ENCODE assay signal across 25 mouse cellular contexts in genomic region chr8:128023661-128024060, GRCm38 (mm10).
DNase-seq lines count a peak whose midpoint lies in the region; ATAC-seq and TF ChIP-seq lines count a peak whose summit lies in the region.
"Had no signal": no experiment of that assay in that cellular context is flagged by ENCODE, and none has a peak within 500 bp of the region (broad histone marks: within the 10 kb centered on the region; RNA-seq: fewer than 3 reads in every experiment).

No protein-coding gene starts in this region.

- 77% methylated on average over 2 of the region's 2 CpGs for WGBS in heart, embryonic 15.5 days
- WGBS in heart, embryonic 11.5 days (ENCODE audit: insufficient replicate concordance) = 59% methylated on average over 2 of the region's 2 CpGs
- 56% methylated on average over 2 of the region's 2 CpGs for WGBS in limb, embryonic 15.5 days
- WGBS in limb, embryonic 10.5 days = 60% methylated on average over 2 of the region's 2 CpGs
- WGBS in stomach, embryonic 14.5 days = 56% methylated on average over 2 of the region's 2 CpGs
- WGBS in stomach, postnatal 0 days = 59% methylated on average over 2 of the region's 2 CpGs
- WGBS in stomach, embryonic 16.5 days = 55% methylated on average over 2 of the region's 2 CpGs

- no peaks in the 10 kb centered on the region for H3K27me3 ChIP-seq in heart, embryonic 15.5 days
- H3K27me3 ChIP-seq in heart, embryonic 11.5 days (ENCODE audit: control insufficient read depth, insufficient read depth, low read length) = no peaks in the 10 kb centered on the region
- no peaks in the 10 kb centered on the region for H3K27me3 ChIP-seq in limb, embryonic 15.5 days
- H3K27me3 ChIP-seq in limb, embryonic 10.5 days (ENCODE audit: low read depth, poor library complexity, severe bottlenecking) = no peaks in the 10 kb centered on the region
- no peaks in the 10 kb centered on the region for H3K27me3 ChIP-seq in stomach, embryonic 14.5 days (ENCODE audit: control insufficient read depth, insufficient read depth, low read length)
- H3K27me3 ChIP-seq in stomach, postnatal 0 days (ENCODE audit: control insufficient read depth, insufficient read depth, low read length) = no peaks in the 10 kb centered on the region
- H3K27me3 ChIP-seq in stomach, embryonic 16.5 days (ENCODE audit: control insufficient read depth, insufficient read depth, low read length) = no peaks in the 10 kb centered on the region
- H3K27me3 ChIP-seq: forebrain, embryonic 12.5 days; hindbrain, embryonic 12.5 days; neural tube, embryonic 12.5 days had no signal

- TF ChIP-seq CTCF in stomach, postnatal 0 days (IDR thresholded peaks at IDR 0.05; ENCODE audit: low read depth) = no peak

- no peaks in the 10 kb centered on the region for H3K9me3 ChIP-seq in heart, embryonic 15.5 days (replicated peaks)
- H3K9me3 ChIP-seq in heart, embryonic 11.5 days (replicated peaks; ENCODE audit: control insufficient read depth, low read length) = no peaks in the 10 kb centered on the region
- no peaks in the 10 kb centered on the region for H3K9me3 ChIP-seq in limb, embryonic 15.5 days
- no peaks in the 10 kb centered on the region for H3K9me3 ChIP-seq in limb, embryonic 10.5 days (replicated peaks)
- H3K9me3 ChIP-seq in stomach, embryonic 14.5 days (ENCODE audit: control insufficient read depth, low read depth, low read length) = no peaks in the 10 kb centered on the region
- H3K9me3 ChIP-seq in stomach, postnatal 0 days (ENCODE audit: control insufficient read depth, low read length) = no peaks in the 10 kb centered on the region
- no peaks in the 10 kb centered on the region for H3K9me3 ChIP-seq in stomach, embryonic 16.5 days (replicated peaks; ENCODE audit: control insufficient read depth, low read length)
- H3K9me3 ChIP-seq: forebrain, embryonic 12.5 days; hindbrain, embryonic 12.5 days; neural tube, embryonic 12.5 days had no signal

- no peak overlapping the region for H3K9ac ChIP-seq in heart, embryonic 15.5 days
- H3K9ac ChIP-seq in heart, embryonic 11.5 days (ENCODE audit: low read depth, low read length) = no peak overlapping the region
- no peak overlapping the region for H3K9ac ChIP-seq in limb, embryonic 15.5 days
- H3K9ac ChIP-seq in stomach, embryonic 14.5 days (replicated peaks; ENCODE audit: low read depth, low read length) = no peak overlapping the region
- no peak overlapping the region for H3K9ac ChIP-seq in stomach, postnatal 0 days (ENCODE audit: low read length)
- no peak overlapping the region for H3K9ac ChIP-seq in stomach, embryonic 16.5 days (ENCODE audit: low read length)
- H3K9ac ChIP-seq: forebrain, embryonic 12.5 days; hindbrain, embryonic 12.5 days; neural tube, embryonic 12.5 days had no signal

- H3K4me3 ChIP-seq in heart, embryonic 15.5 days = no peak overlapping the region
- H3K4me3 ChIP-seq in heart, embryonic 11.5 days (ENCODE audit: low read depth, low read length) = no peak overlapping the region
- H3K4me3 ChIP-seq in limb, embryonic 15.5 days = no peak overlapping the region
- H3K4me3 ChIP-seq in limb, embryonic 10.5 days = no peak overlapping the region
- no peak overlapping the region for H3K4me3 ChIP-seq in stomach, embryonic 14.5 days (ENCODE audit: low read depth, low read length)
- H3K4me3 ChIP-seq in stomach, postnatal 0 days (ENCODE audit: low read depth, low read length) = no peak overlapping the region
- H3K4me3 ChIP-seq in stomach, embryonic 16.5 days (replicated peaks; ENCODE audit: low read length) = no peak overlapping the region
- H3K4me3 ChIP-seq: erythroblast, embryonic 14.5 days; forebrain, embryonic 12.5 days; hindbrain, embryonic 12.5 days; neural tube, embryonic 12.5 days had no signal

- H3K27ac ChIP-seq in heart, embryonic 15.5 days = peak overlapping the region; percentile 89; the same call in 1 of the 2 replicates
- H3K27ac ChIP-seq in heart, embryonic 11.5 days (ENCODE audit: low read depth, low read length) = no peak overlapping the region
- 0 out of 2 replicates have a peak overlapping the region, but pooled peaks have one; percentile 11 for H3K27ac ChIP-seq in limb, embryonic 15.5 days
- H3K27ac ChIP-seq in limb, embryonic 10.5 days = no peak overlapping the region
- H3K27ac ChIP-seq in stomach, embryonic 14.5 days (ENCODE audit: low read length) = peak overlapping the region; percentile 89; the same call in 1 of the 2 replicates
- no peak overlapping the region for H3K27ac ChIP-seq in stomach, postnatal 0 days (replicated peaks)
- peak overlapping the region; percentile 95; the same call in 1 of the 2 replicates for H3K27ac ChIP-seq in stomach, embryonic 16.5 days (ENCODE audit: low read length)
- H3K27ac ChIP-seq: forebrain, embryonic 12.5 days; hindbrain, embryonic 12.5 days; neural tube, embryonic 12.5 days had no signal

- DNase-seq in limb, embryonic 10.5 days (ENCODE audit: low spot score) = no peak
- DNase-seq in stomach, postnatal 0 days (ENCODE audit: low spot score) = no peak
- DNase-seq in urinary bladder, adult 18-20 months (ENCODE audit: low spot score in 2 of 2) = no peak
- DNase-seq: adrenal gland, postnatal 36 days; cerebellum, adult 11-12 months; cerebellum, postnatal 10 days; gastrocnemius, postnatal 36 days; heart, postnatal 10 days; lung, adult 18-20 months; lung, postnatal 4 days; right cerebral cortex, postnatal 25 days; spleen, adult 18-20 months; thymus, adult 18-20 months; thymus, postnatal 36 days had no signal

- H3K4me2 ChIP-seq in heart, embryonic 15.5 days = no peak overlapping the region
- H3K4me2 ChIP-seq in heart, embryonic 11.5 days = no peak overlapping the region
- H3K4me2 ChIP-seq in limb, embryonic 15.5 days = no peak overlapping the region
- H3K4me2 ChIP-seq in stomach, embryonic 14.5 days (replicated peaks; ENCODE audit: low read depth, low read length) = no peak overlapping the region
- H3K4me2 ChIP-seq in stomach, postnatal 0 days (replicated peaks; ENCODE audit: low read depth) = no peak overlapping the region
- H3K4me2 ChIP-seq in stomach, embryonic 16.5 days (ENCODE audit: low read depth, low read length) = no peak overlapping the region
- H3K4me2 ChIP-seq: forebrain, embryonic 12.5 days; hindbrain, embryonic 12.5 days; liver, embryonic 11.5 days; neural tube, embryonic 12.5 days had no signal

- peaks cover 18% of the 10 kb centered on the region for H3K4me1 ChIP-seq in heart, embryonic 15.5 days (replicated peaks)
- peaks cover 13% of the 10 kb centered on the region for H3K4me1 ChIP-seq in heart, embryonic 11.5 days (ENCODE audit: control insufficient read depth, insufficient read depth, low read length)
- H3K4me1 ChIP-seq in limb, embryonic 15.5 days = peaks cover 16% of the 10 kb centered on the region; the same call in 1 of the 2 replicates
- peaks cover 14% of the 10 kb centered on the region for H3K4me1 ChIP-seq in limb, embryonic 10.5 days
- peaks cover 15% of the 10 kb centered on the region for H3K4me1 ChIP-seq in stomach, embryonic 14.5 days (ENCODE audit: control insufficient read depth, insufficient read depth, low read length)
- no peaks in the 10 kb centered on the region; the same call in 1 of the 2 replicates for H3K4me1 ChIP-seq in stomach, postnatal 0 days (replicated peaks; ENCODE audit: control insufficient read depth, insufficient read depth)
- peaks cover 23% of the 10 kb centered on the region for H3K4me1 ChIP-seq in stomach, embryonic 16.5 days (ENCODE audit: control insufficient read depth, insufficient read depth, low read length)

- no peak for TF ChIP-seq EP300 in stomach, postnatal 0 days (optimal IDR thresholded peaks at IDR 0.05)

- H3K36me3 ChIP-seq in heart, embryonic 15.5 days = no peaks in the 10 kb centered on the region
- no peaks in the 10 kb centered on the region for H3K36me3 ChIP-seq in heart, embryonic 11.5 days (ENCODE audit: control insufficient read depth, insufficient read depth, low read length)
- no peaks in the 10 kb centered on the region for H3K36me3 ChIP-seq in limb, embryonic 15.5 days
- H3K36me3 ChIP-seq in limb, embryonic 10.5 days = no peaks in the 10 kb centered on the region
- no peaks in the 10 kb centered on the region for H3K36me3 ChIP-seq in stomach, embryonic 14.5 days (ENCODE audit: control insufficient read depth, insufficient read depth, low read length)
- no peaks in the 10 kb centered on the region for H3K36me3 ChIP-seq in stomach, postnatal 0 days (ENCODE audit: control insufficient read depth, insufficient read depth, low read length)
- H3K36me3 ChIP-seq in stomach, embryonic 16.5 days (ENCODE audit: control insufficient read depth, insufficient read depth, low read length) = no peaks in the 10 kb centered on the region
- H3K36me3 ChIP-seq: forebrain, embryonic 12.5 days; hindbrain, embryonic 12.5 days; neural tube, embryonic 12.5 days had no signal

- no peak for ATAC-seq in heart, embryonic 15.5 days (replicated peaks; ENCODE audit: insufficient number of reproducible peaks, insufficient read depth, low FRiP score, low read depth)
- no peak for ATAC-seq in heart, embryonic 11.5 days (replicated peaks; ENCODE audit: insufficient number of reproducible peaks, low FRiP score, low TSS enrichment)
- no peak for ATAC-seq in limb, embryonic 15.5 days (ENCODE audit: insufficient number of reproducible peaks, low FRiP score, low TSS enrichment, low read depth)
- no peak for ATAC-seq in stomach, embryonic 14.5 days (ENCODE audit: insufficient number of reproducible peaks, insufficient read depth, low FRiP score, low read depth)
- ATAC-seq in stomach, postnatal 0 days (ENCODE audit: low FRiP score, low TSS enrichment) = no peak
- ATAC-seq in stomach, embryonic 16.5 days (ENCODE audit: insufficient read depth, low FRiP score) = no peak
- ATAC-seq: CD4-positive, CD25-positive, alpha-beta regulatory T cell, adult 4 months had no signal

Comparison
In these comparisons a context has a peak if more than half of its experiments do, and no peak if none do; other contexts are left out.
1. H3K27ac ChIP-seq: peak in heart, embryonic 15.5 days (single experiment), limb, embryonic 15.5 days (single experiment), stomach, embryonic 14.5 days (single experiment) and stomach, embryonic 16.5 days (single experiment); none in heart, embryonic 11.5 days (single experiment), limb, embryonic 10.5 days (single experiment) and stomach, postnatal 0 days (single experiment).